In the genomic region with DNA sequence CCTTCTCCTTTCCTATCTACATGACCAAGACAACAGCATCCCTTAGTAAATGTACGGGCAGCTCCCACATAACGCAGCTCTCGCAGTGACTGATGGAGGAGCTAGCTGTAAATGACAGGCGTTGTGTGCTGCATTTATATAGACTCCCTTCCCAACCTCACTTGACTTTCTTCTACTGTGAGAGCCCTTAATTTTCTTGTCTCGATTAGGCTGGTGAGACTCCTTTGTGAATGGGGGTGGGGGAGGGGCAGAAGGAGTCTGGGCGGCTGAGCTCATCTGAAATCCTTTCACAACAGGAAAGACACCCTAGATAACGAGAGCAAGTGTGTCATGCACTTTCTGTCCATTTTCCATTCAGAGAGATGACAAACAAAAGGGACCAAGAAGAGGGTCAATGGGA, we compare ENCODE assay signal across 18 mouse cellular contexts.
DNase-seq lines count a peak whose midpoint lies in the region; ATAC-seq and TF ChIP-seq lines count a peak whose summit lies in the region.
"Had no signal": no experiment of that assay in that cellular context is flagged by ENCODE, and none has a peak within 500 bp of the region (broad histone marks: within the 10 kb centered on the region; RNA-seq: fewer than 3 reads in every experiment).

No protein-coding gene starts in this region.

- no peak overlapping the region for H3K4me3 ChIP-seq in hindbrain, embryonic 11.5 days (ENCODE audit: low read depth, low read length)
- H3K4me3 ChIP-seq in hindbrain, embryonic 12.5 days, result no peak overlapping the region
- H3K4me3 ChIP-seq in midbrain, postnatal 0 days (ENCODE audit: low read depth, low read length), result no peak overlapping the region
- no peak overlapping the region for H3K4me3 ChIP-seq in midbrain, embryonic 11.5 days (ENCODE audit: low read depth, low read length)
- no peak overlapping the region for H3K4me3 ChIP-seq in forebrain, embryonic 15.5 days
- H3K4me3 ChIP-seq: embryonic facial prominence, embryonic 13.5 days; heart, embryonic 13.5 days; hindbrain, embryonic 15.5 days had no signal

- ATAC-seq in hindbrain, embryonic 11.5 days (ENCODE audit: low FRiP score), result no peak
- no peak for ATAC-seq in hindbrain, embryonic 12.5 days (ENCODE audit: low FRiP score)
- no peak for ATAC-seq in midbrain, postnatal 0 days (ENCODE audit: low FRiP score)
- no peak for ATAC-seq in midbrain, embryonic 11.5 days (ENCODE audit: low FRiP score)
- ATAC-seq in forebrain, embryonic 15.5 days (replicated peaks), result no peak; the same call in 1 of the 2 replicates
- ATAC-seq in granulocyte monocyte progenitor cell, adult 5-6 weeks (replicated peaks; ENCODE audit: poor library complexity, severe bottlenecking), result no peak
- ATAC-seq: intestine, embryonic 16.5 days had no signal

- 58% methylated on average over 7 of the region's 7 CpGs for WGBS in hindbrain, embryonic 11.5 days
- 53% methylated on average over 7 of the region's 7 CpGs for WGBS in hindbrain, embryonic 12.5 days
- WGBS in midbrain, postnatal 0 days, result 64% methylated on average over 7 of the region's 7 CpGs
- WGBS in midbrain, embryonic 11.5 days, result 65% methylated on average over 7 of the region's 7 CpGs
- whole genome bisulfite sequencing in forebrain, embryonic 15.5 days, result 43% methylated on average over 7 of the region's 7 CpGs

- H3K9me3 ChIP-seq in hindbrain, embryonic 11.5 days (ENCODE audit: control insufficient read depth, low read length), result no peaks in the 10 kb centered on the region
- no peaks in the 10 kb centered on the region for H3K9me3 ChIP-seq in hindbrain, embryonic 12.5 days (replicated peaks)
- no peaks in the 10 kb centered on the region for H3K9me3 ChIP-seq in midbrain, postnatal 0 days (ENCODE audit: low read length)
- H3K9me3 ChIP-seq in midbrain, embryonic 11.5 days (ENCODE audit: control insufficient read depth, low read length), result no peaks in the 10 kb centered on the region
- no peaks in the 10 kb centered on the region for H3K9me3 ChIP-seq in forebrain, embryonic 15.5 days
- H3K9me3 ChIP-seq: embryonic facial prominence, embryonic 13.5 days; hindbrain, embryonic 15.5 days had no signal

- no peak for TF ChIP-seq CTCF in midbrain, postnatal 0 days (IDR thresholded peaks at IDR 0.05)

- H3K27me3 ChIP-seq in hindbrain, embryonic 11.5 days (ENCODE audit: control insufficient read depth, insufficient read depth, low read length), result no peaks in the 10 kb centered on the region
- no peaks in the 10 kb centered on the region for H3K27me3 ChIP-seq in hindbrain, embryonic 12.5 days
- no peaks in the 10 kb centered on the region for H3K27me3 ChIP-seq in midbrain, postnatal 0 days (ENCODE audit: insufficient read depth, low read length)
- H3K27me3 ChIP-seq in midbrain, embryonic 11.5 days (ENCODE audit: control insufficient read depth, insufficient read depth, low read length), result no peaks in the 10 kb centered on the region
- no peaks in the 10 kb centered on the region for H3K27me3 ChIP-seq in forebrain, embryonic 15.5 days
- H3K27me3 ChIP-seq: embryonic facial prominence, embryonic 13.5 days; heart, embryonic 13.5 days; hindbrain, embryonic 15.5 days had no signal

- no peak overlapping the region for H3K4me2 ChIP-seq in hindbrain, embryonic 11.5 days (replicated peaks; ENCODE audit: low read depth, low read length)
- no peak overlapping the region for H3K4me2 ChIP-seq in hindbrain, embryonic 12.5 days (replicated peaks)
- no peak overlapping the region for H3K4me2 ChIP-seq in midbrain, postnatal 0 days (ENCODE audit: low read depth, low read length, poor library complexity, severe bottlenecking)
- H3K4me2 ChIP-seq in midbrain, embryonic 11.5 days, result no peak overlapping the region
- no peak overlapping the region for H3K4me2 ChIP-seq in forebrain, embryonic 15.5 days (replicated peaks)
- H3K4me2 ChIP-seq: embryonic facial prominence, embryonic 13.5 days; heart, embryonic 13.5 days; hindbrain, embryonic 15.5 days had no signal

- peak; percentile 27 for DNase-seq in hindbrain, embryonic 11.5 days (ENCODE audit: low spot score)
- no peak for DNase-seq in midbrain, postnatal 0 days (ENCODE audit: low spot score)
- DNase-seq in midbrain, embryonic 11.5 days (ENCODE audit: low spot score, missing footprints), result no peak
- DNase-seq in cerebellum, adult 9-10 months, result no peak
- DNase-seq: adrenal gland, adult 2 months; adrenal gland, postnatal 25 days; cerebellum, adult 8-10 months; cerebellum, postnatal 25 days; gastrocnemius, postnatal 10 days; heart, postnatal 36 days; kidney, adult 2 months had no signal

- H3K36me3 ChIP-seq in hindbrain, embryonic 11.5 days (ENCODE audit: control insufficient read depth, insufficient read depth, low read length), result no peaks in the 10 kb centered on the region
- no peaks in the 10 kb centered on the region for H3K36me3 ChIP-seq in hindbrain, embryonic 12.5 days
- H3K36me3 ChIP-seq in midbrain, postnatal 0 days (ENCODE audit: insufficient read depth, low read length), result no peaks in the 10 kb centered on the region
- no peaks in the 10 kb centered on the region for H3K36me3 ChIP-seq in midbrain, embryonic 11.5 days (ENCODE audit: control insufficient read depth, insufficient read depth, low read length)
- H3K36me3 ChIP-seq in forebrain, embryonic 15.5 days, result 0 out of 2 replicates have a peak, but pooled peaks cover 2% of the 10 kb centered on the region
- H3K36me3 ChIP-seq: embryonic facial prominence, embryonic 13.5 days; heart, embryonic 13.5 days; hindbrain, embryonic 15.5 days had no signal

- no peak overlapping the region for H3K27ac ChIP-seq in hindbrain, embryonic 11.5 days (ENCODE audit: low read depth, low read length)
- no peak overlapping the region for H3K27ac ChIP-seq in hindbrain, embryonic 12.5 days
- peak overlapping the region; percentile 26; the same call in 1 of the 2 replicates for H3K27ac ChIP-seq in midbrain, postnatal 0 days (ENCODE audit: low read depth, low read length)
- no peak overlapping the region for H3K27ac ChIP-seq in midbrain, embryonic 11.5 days (ENCODE audit: low read depth, low read length)
- peak overlapping the region; percentile 70 for H3K27ac ChIP-seq in forebrain, embryonic 15.5 days (replicated peaks)
- H3K27ac ChIP-seq: embryonic facial prominence, embryonic 13.5 days; heart, embryonic 13.5 days; hindbrain, embryonic 15.5 days had no signal

- no peaks in the 10 kb centered on the region for H3K4me1 ChIP-seq in hindbrain, embryonic 11.5 days (replicated peaks; ENCODE audit: control insufficient read depth, insufficient read depth, low read length)
- H3K4me1 ChIP-seq in hindbrain, embryonic 12.5 days, result peaks cover 9% of the 10 kb centered on the region
- no peaks in the 10 kb centered on the region for H3K4me1 ChIP-seq in midbrain, postnatal 0 days (ENCODE audit: insufficient read depth, low read length)
- H3K4me1 ChIP-seq in midbrain, embryonic 11.5 days (ENCODE audit: control insufficient read depth, insufficient read depth, low read length), result no peaks in the 10 kb centered on the region
- H3K4me1 ChIP-seq in forebrain, embryonic 15.5 days, result peaks cover 13% of the 10 kb centered on the region; the same call in 1 of the 2 replicates

- no peak overlapping the region for H3K9ac ChIP-seq in hindbrain, embryonic 11.5 days (ENCODE audit: low read depth, low read length)
- no peak overlapping the region for H3K9ac ChIP-seq in hindbrain, embryonic 12.5 days
- no peak overlapping the region for H3K9ac ChIP-seq in midbrain, postnatal 0 days (replicated peaks; ENCODE audit: low read length, poor library complexity, severe bottlenecking)
- no peak overlapping the region for H3K9ac ChIP-seq in midbrain, embryonic 11.5 days (ENCODE audit: low read length)
- no peak overlapping the region for H3K9ac ChIP-seq in forebrain, embryonic 15.5 days (replicated peaks)
- H3K9ac ChIP-seq: embryonic facial prominence, embryonic 13.5 days; heart, embryonic 13.5 days; hindbrain, embryonic 15.5 days had no signal

Comparison
In these comparisons a context has a peak if more than half of its experiments do, and no peak if none do; other contexts are left out.
1. H3K27ac ChIP-seq: peak in midbrain, postnatal 0 days (single experiment) and forebrain, embryonic 15.5 days (single experiment); none in hindbrain, embryonic 11.5 days (single experiment), hindbrain, embryonic 12.5 days (single experiment) and midbrain, embryonic 11.5 days (single experiment).